Mouse (Mus musculus): ENCODE measurements at regions not wholly inside any gene's neighbourhood (a gene's known extent, or its start where the extent isn't known, plus 50 kb on each side); places are given as distances from the start of the nearest gene placed in this dataset.

DNA sequence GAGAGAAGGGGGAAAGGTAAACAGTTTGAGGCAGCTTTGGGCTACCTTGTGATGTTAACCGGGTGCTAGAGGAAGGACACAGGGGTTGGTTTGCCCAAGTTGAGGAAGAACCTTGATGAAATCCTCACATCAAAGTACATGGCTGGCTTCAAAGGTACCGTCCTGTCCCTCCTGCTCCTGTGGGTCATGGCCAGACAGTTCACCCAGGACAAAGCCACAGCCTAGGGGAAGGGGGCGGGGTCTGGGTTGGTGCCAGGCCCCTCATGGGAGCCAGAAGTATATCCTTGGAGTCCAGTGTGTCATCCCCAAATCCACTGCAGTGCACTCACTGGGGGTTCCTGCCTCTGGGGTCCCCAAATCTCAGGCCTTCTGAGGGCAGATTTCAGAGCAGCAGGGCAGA lies 339.0 kb upstream of the Tbx3 start:
- Histone ChIP-seq H3K4me3 (no peak overlapping the region), H3K27ac (no peak overlapping the region)
- DNase-seq (ENCODE audit: low spot score in 2 of 2), result no peak
- TF ChIP-seq CTCF (conservative IDR thresholded peaks at IDR 0.05), result no peak

DNA sequence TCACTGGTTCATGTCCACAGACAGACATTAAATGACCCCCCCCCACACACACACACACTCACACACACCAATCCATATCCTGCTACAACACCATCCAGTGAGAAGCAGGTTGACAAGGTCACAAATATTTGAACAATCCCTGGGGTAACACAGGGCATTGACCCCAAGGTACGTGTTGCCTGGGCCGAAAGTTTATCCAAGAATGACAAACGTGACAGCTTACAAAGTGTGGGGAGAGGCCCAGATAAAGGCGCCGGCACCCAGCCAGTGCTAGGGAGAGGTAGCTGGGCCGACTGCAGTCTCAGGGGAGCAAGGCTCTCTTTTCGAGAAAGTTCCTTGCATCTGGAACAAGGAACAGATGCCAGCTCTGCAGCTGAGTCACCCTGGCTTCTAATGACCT lies 337.8 kb upstream of the Tbx3 start:
- no peak for TF ChIP-seq CTCF (conservative IDR thresholded peaks at IDR 0.05)
- no peak overlapping the region for H3K4me3 ChIP-seq
- no peak for DNase-seq (ENCODE audit: low spot score in 2 of 2)
- H3K27ac ChIP-seq, result no peak overlapping the region

DNA sequence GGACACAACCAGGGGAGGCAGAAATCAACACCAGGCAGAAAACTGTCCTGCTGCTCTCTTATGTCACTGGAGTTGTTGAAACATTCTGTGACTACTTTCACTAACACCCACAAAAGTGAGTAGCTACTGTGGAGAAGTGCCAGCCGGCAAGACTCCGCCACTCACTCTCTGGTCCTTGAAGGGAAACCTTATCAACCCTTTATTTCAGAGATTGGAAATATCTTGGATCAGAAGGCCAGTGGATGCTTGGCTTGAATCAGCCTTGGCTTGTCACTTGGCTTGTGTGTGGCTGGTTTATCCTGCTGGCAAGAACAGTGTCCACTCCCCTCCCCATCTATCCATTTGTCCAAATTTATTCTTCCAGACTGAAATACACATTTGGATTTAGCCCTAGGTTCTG lies 335.3 kb upstream of the Tbx3 start:
- Histone ChIP-seq H3K27ac (no peak overlapping the region), H3K4me3 (no peak overlapping the region)
- no peak for DNase-seq (ENCODE audit: low spot score in 2 of 2)
- no peak for TF ChIP-seq CTCF (conservative IDR thresholded peaks at IDR 0.05)

DNA sequence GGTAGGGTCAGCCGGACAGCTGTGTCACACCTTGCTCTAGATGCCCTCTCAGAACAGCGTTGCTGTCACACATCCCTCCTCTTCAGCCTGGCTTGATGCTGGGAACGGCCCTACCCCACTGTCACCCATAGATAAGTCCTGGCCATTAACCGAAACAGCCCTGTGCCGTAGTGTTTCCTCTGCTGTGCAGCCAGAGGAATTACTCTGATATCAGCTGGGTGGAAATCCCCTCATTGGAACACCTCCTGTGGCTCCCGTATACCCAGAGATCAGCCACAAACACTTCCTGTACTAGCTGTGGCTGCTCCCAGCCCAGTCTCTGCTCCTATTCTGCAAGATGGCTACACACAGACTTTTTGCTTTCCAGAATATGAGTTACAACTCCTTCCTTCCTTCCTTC lies 334.5 kb upstream of the Tbx3 start:
- DNase-seq (ENCODE audit: low spot score in 2 of 2), result no peak
- no peak overlapping the region for H3K4me3 ChIP-seq
- no peak overlapping the region for H3K27ac ChIP-seq
- no peak for TF ChIP-seq CTCF (conservative IDR thresholded peaks at IDR 0.05)

DNA sequence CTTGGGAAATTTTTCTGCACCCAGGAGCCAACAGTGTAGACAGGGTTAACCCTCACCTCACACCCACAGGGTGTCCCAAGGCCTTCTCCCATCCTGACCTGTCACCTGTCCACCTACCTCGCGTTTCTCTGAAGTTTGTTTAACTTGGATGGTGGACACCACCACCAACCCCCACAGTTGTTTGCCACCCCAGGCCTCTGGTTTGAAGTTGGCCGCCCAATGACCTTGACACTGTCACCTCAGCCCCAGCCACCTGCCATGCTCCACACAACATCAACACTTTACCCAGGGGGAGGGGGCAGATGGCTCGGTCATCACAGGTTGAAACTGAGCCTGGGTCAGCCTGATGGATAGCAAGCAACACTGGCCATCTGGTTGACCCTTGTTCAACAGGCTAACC lies 332.7 kb upstream of the Tbx3 start:
- H3K4me3 ChIP-seq, result no peak overlapping the region
- no peak for TF ChIP-seq CTCF (conservative IDR thresholded peaks at IDR 0.05)
- H3K27ac ChIP-seq, result no peak overlapping the region
- DNase-seq (ENCODE audit: low spot score in 2 of 2), result no peak

DNA sequence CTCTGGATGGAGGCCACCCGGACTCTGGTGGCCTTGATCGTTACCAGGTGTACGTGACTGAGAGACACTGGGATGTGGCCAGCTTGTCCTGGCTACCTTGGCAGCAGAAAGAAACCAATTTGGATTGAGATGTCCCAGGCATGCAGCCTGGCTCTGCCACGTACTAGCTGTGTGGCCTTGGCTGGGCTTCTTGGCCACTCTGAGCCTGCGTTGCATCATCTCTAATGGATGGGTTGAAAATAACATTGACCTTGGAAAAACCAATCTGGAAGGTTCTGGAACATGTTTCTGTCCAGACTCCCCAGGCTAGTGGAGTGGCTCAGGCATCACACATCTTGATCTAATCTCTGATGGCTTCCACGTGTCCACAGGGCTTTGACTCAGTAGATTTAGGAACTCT lies 331.8 kb upstream of the Tbx3 start:
- Histone ChIP-seq H3K27ac (no peak overlapping the region), H3K4me3 (no peak overlapping the region)
- no peak for TF ChIP-seq CTCF (conservative IDR thresholded peaks at IDR 0.05)
- DNase-seq (ENCODE audit: low spot score in 2 of 2), result no peak

DNA sequence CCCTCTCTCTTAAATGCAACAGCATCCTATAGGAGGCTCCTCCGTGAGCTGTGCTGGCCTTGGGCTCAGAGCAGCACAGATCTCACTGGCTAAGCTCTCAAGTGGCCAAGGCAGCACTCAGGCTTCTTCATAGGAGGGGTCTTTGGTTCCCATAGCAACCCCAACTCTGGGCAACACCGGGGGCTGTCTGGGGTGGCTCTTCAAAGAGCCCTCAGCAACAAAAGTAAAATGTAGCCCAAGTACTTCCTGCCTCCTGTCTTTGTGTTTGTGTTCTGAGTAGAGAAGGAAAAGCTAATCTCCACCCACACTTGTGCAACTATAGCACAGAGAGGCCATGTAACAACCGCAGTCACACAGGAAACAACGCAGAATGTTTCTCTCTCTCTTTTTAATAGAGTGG lies 322.2 kb upstream of the Tbx3 start:
- no peak overlapping the region for H3K4me3 ChIP-seq
- no peak for TF ChIP-seq CTCF (conservative IDR thresholded peaks at IDR 0.05)
- H3K27ac ChIP-seq, result no peak overlapping the region
- DNase-seq (ENCODE audit: low spot score in 2 of 2), result no peak

DNA sequence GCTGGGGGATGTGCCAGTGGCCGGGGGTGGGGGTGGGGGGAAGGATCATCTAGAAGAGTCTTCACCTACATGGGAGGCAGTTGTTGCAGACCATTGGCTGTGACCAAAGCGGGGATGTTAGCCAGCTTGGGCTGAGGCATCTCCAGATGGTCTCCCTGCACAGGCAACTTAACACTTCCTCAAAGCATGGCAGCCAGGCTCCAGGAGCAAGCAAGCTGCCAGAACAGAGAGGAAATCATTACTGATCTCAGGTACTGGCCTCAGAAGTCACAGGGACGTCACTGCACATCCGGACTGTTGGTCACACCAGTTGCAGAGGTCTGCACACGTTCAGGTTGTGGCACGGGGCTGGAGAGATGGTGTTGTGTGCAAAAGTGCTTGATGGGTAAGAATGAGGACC lies 321.1 kb upstream of the Tbx3 start:
- no peak overlapping the region for H3K4me3 ChIP-seq
- TF ChIP-seq CTCF (conservative IDR thresholded peaks at IDR 0.05), result no peak
- no peak overlapping the region for H3K27ac ChIP-seq
- DNase-seq (ENCODE audit: low spot score in 2 of 2), result no peak

DNA sequence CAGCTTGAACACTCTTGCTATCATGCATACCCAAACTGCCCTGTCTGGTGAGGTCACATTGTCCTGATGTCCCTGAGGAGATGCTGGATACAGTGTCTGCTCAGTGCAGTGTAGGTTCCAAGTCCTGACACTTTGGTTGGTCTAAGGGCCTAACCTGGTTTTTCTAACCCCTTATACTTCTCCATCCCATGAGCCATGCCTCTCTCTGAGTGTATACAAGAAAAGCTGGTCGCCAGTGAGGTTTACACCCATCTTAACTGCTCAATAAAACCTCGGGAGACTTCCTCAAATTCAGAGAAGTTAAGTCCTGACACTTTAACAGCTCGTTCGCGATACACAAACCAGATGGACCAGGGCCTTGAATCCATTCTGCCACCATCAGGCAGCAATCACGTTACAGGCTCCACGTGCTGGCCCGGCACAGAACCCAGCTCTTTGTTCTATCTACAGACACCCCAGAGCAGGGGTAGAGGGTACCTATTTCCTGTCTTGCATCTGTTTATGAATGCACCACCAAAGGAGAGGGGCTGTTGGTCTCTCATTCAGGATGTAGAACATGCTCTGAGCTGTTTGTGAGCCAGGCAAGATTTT lies 320.0 kb upstream of the Tbx3 start:
- no peak overlapping the region for H3K27ac ChIP-seq
- no peak for TF ChIP-seq CTCF (conservative IDR thresholded peaks at IDR 0.05)
- no peak overlapping the region for H3K4me3 ChIP-seq
- DNase-seq (ENCODE audit: low spot score in 2 of 2), result no peak

DNA sequence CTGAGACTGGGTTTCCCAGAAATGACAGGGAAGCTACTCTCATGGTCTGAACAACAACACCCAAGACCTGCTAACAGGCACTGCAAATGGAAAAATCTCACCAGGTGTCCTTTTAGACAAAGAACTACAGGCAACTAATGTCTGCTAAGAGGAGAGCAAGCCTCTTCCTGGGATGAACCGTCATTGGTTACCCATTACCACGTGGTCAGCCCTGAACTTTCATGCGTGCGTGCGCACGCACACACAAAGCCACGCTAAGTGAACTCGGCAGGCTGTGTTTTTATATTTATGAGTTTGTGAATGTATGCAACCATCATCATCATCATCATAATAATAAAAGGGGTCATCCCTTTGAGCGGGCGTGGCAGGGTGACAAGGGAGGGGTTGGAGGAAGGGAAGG lies 315.0 kb upstream of the Tbx3 start:
- Histone ChIP-seq H3K4me3 (no peak overlapping the region), H3K27ac (no peak overlapping the region)
- DNase-seq (ENCODE audit: low spot score in 2 of 2), result no peak
- no peak for TF ChIP-seq CTCF (conservative IDR thresholded peaks at IDR 0.05)

- DNase-seq (ENCODE audit: low spot score in 2 of 2), result no peak
- no peak overlapping the region for H3K27ac ChIP-seq
- no peak overlapping the region for H3K4me3 ChIP-seq
- TF ChIP-seq CTCF (conservative IDR thresholded peaks at IDR 0.05), result no peak
Measured at GRCm38 (mm10) chr5:119356051-119356450, 314.4 kb upstream of the Tbx3 start.

DNA sequence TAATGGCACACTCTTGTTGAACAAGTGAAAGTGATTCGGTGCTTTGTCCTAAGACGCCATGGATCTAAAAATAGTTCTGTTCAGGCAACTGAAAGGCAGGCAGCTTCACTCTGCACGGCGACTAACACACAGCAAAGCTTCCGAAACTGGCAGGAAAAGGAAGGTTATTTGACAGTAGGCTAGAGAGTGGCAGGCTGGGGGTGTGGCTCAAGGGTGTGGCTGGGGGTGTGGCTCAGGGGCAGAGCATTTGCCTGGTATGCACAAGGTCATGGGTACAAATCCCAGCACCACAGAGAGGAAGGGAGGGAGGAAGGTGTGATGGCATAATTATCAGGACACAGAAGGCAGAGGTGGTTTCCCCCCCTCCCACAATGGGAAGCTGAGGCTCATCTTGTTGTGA lies 310.8 kb upstream of the Tbx3 start:
- no peak overlapping the region for H3K27ac ChIP-seq
- no peak for DNase-seq (ENCODE audit: low spot score in 2 of 2)
- TF ChIP-seq CTCF (conservative IDR thresholded peaks at IDR 0.05), result no peak
- H3K4me3 ChIP-seq, result no peak overlapping the region

DNA sequence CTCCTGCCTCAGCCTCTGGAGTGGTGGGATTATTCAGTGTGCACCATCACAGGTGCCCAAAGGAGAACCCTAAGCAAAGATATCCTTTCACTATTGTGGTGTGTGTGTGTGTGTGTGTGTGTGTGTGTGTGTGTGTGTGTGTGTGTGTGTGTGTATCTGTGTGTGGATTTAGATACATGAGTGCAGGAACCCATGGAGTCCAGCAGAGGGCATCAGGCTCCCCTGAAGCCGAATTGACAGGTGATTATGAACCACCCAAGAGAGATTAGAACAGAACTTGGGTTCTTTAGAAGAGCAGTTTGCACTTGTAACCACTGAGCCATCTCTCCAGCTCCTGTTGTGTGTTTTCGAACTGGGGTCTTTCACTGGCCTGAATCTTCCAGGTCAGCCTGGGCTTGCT lies 310.1 kb upstream of the Tbx3 start:
- DNase-seq (ENCODE audit: low spot score in 2 of 2), result no peak
- H3K4me3 ChIP-seq, result no peak overlapping the region
- TF ChIP-seq CTCF (conservative IDR thresholded peaks at IDR 0.05), result no peak
- H3K27ac ChIP-seq, result no peak overlapping the region

DNA sequence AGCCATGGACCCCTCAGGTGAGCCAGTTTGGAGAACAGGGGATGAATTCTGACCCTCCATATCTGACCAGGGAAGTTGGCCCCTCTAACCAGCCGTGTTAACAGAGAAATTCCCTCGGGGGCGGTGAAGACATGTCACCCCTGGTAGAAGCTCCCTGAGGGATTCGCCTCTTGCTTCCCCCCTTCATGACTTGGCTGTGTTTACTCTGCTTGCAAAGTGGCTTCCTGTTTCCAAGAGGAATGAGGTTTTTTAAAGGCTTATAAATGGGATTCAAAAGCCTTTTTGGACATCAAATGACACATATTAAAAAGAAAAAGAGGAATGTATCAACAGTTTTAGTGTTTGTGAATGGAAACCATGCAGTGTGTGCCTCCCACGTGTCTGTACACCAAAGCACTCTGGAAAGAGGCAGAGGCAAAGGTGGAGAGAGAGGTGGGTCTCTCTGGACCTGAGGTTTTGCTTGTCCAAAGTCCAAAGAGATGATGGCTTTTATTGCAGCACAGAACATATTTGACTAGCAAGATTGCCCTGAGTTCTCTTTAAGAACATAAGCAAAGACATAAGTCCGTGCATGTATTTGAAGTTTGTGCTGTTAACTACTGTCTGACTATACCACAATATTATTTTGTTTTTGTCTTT lies 308.9 kb upstream of the Tbx3 start:
- Histone ChIP-seq H3K27ac (no peak overlapping the region), H3K4me3 (no peak overlapping the region)
- DNase-seq (ENCODE audit: low spot score in 2 of 2), result no peak
- no peak for TF ChIP-seq CTCF (conservative IDR thresholded peaks at IDR 0.05)

All from layer of hippocampus, adult 2 months (tissue).